Comparison of ENCODE assay signal across 21 mouse cellular contexts in the genomic region with DNA sequence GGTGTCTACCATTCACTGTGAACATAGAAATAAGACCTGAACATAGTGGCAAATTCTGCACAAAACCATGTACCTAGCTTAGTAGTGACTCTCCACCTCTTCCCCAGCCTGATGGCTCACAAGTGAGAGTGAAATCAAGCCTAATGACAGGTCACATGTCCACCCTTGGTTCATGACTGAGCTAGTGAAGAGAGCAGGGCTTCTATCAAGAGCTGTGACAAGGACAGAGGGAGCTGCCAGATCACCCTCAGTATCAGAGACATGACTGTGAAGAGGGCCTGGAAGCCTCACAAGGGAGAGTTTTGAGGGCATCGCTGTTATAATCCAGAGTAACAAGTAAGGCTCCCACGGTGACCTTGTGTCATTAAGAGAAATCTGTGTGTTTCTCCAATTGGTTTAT.
"Had no signal": no experiment of that assay in that cellular context is flagged by ENCODE, and none has a peak within 500 bp of the region (broad histone marks: within the 10 kb centered on the region; RNA-seq: fewer than 3 reads in every experiment).

No protein-coding gene starts in this region.

- ATAC-seq: liver, embryonic 12.5 days; midbrain, embryonic 13.5 days; midbrain, embryonic 16.5 days had no signal

- H3K27me3 ChIP-seq: limb, embryonic 13.5 days; liver, embryonic 12.5 days; lung, embryonic 15.5 days; midbrain, embryonic 13.5 days; neural tube, embryonic 13.5 days had no signal

- H3K4me2 ChIP-seq: limb, embryonic 13.5 days; liver, embryonic 12.5 days; liver, embryonic 15.5 days; lung, embryonic 15.5 days; midbrain, embryonic 13.5 days; neural tube, embryonic 13.5 days had no signal

- H3K4me3 ChIP-seq: limb, embryonic 10.5 days; limb, embryonic 13.5 days; liver, embryonic 12.5 days; liver, embryonic 15.5 days; lung, embryonic 15.5 days; megakaryocyte, embryonic 14.5 days; midbrain, embryonic 10.5 days; midbrain, embryonic 13.5 days; myocyte; neural tube, embryonic 13.5 days had no signal

- DNase-seq: kidney, postnatal 25 days; layer of hippocampus, postnatal 36 days; liver; lung, adult 18-20 months; lung, postnatal 10 days; lung, postnatal 36 days; retina, postnatal 1 day; thymus, adult 18-20 months; thymus, postnatal 36 days had no signal

- H3K4me1 ChIP-seq: limb, embryonic 10.5 days; liver, embryonic 12.5 days; liver, embryonic 15.5 days; lung, embryonic 15.5 days; midbrain, embryonic 10.5 days; midbrain, embryonic 13.5 days had no signal

- H3K27ac ChIP-seq: kidney, postnatal 0 days; limb, embryonic 10.5 days; limb, embryonic 13.5 days; liver, embryonic 12.5 days; liver, embryonic 15.5 days; lung, embryonic 15.5 days; midbrain, embryonic 10.5 days; midbrain, embryonic 13.5 days; neural tube, embryonic 13.5 days had no signal

- H3K36me3 ChIP-seq: limb, embryonic 10.5 days; limb, embryonic 13.5 days; liver, embryonic 12.5 days; liver, embryonic 15.5 days; lung, embryonic 15.5 days; midbrain, embryonic 10.5 days; midbrain, embryonic 13.5 days; neural tube, embryonic 13.5 days had no signal

- H3K9me3 ChIP-seq: limb, embryonic 10.5 days; liver, embryonic 15.5 days; lung, embryonic 15.5 days had no signal

- H3K9ac ChIP-seq: limb, embryonic 13.5 days; liver, embryonic 12.5 days; liver, embryonic 15.5 days; lung, embryonic 15.5 days; midbrain, embryonic 13.5 days; neural tube, embryonic 13.5 days had no signal
